Mouse (Mus musculus) lung, postnatal 0 days (tissue): ENCODE results near the gene Cd52.

Experiments
- CTCF ChIP-seq: IDR thresholded peaks from 2 replicates; pipeline ENCODE4 v1.5.1; 2016; ENCODE audit warnings: antibody characterized with exemption, mild to moderate bottlenecking
- EP300 ChIP-seq: IDR thresholded peaks from 2 replicates; pipeline ENCODE4 v1.6.1; 2016; ENCODE audit warnings: antibody characterized with exemption, mild to moderate bottlenecking, control low read depth

DNA sequence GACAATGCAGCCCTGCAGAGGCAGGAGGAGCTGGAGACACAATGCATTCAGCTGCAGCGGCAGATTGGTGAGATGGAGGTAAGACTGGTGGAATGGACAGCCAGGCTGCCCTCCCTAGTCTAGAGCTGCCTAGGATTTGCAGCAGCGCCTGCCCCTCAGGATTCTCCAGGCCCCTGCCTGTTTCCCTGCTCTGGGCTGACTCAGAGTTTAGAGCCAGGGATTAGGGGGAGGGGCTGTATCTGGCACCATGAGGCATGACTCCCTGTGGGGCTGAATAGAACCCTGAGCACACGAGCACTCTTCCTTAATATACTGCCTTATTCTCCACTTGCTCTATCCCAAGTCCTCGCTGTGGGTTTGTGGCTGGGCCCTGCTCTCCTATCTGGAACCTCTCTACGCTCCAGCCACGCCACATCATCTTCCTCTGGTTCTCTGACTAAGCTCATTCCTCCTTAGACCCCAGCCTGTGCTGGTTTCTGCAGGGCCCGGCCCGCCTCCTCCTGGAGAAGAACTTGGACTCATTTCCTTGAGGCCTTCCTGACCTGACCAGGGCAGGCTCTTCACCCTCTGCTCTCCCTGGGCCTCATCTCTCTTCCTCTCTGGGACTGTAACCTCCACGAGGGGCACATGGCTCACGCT, 18.6 kb upstream of the Cd52 start:
- TF ChIP-seq CTCF, result no peak
- TF ChIP-seq EP300, result no peak
